Mouse (Mus musculus) small intestine, adult 2 months (tissue): ENCODE results near the gene Nfib.

Experiments
- CTCF ChIP-seq: fragments of 200-500 bp; IDR thresholded peaks from 2 replicates; pipeline ENCODE4 v1.5.1; 2012; ENCODE audit warnings: low read depth, mild to moderate bottlenecking, control low read depth, inconsistent platforms, low read length, moderate library complexity, mixed read lengths; ENCODE audit not compliant: insufficient replicate concordance, insufficient read length; ENCODE audit errors: extremely low read depth
- POLR2A ChIP-seq: fragments of 200-500 bp; IDR thresholded peaks from 2 replicates; pipeline ENCODE4 v1.6.1; 2012; ENCODE audit warnings: low read depth, mild to moderate bottlenecking, control low read depth, inconsistent platforms, low read length, moderate library complexity

GRCm38 (mm10) chr4:82662222-82662621 is 43.3 kb downstream of the Nfib start:
- TF ChIP-seq CTCF, result no peak
- TF ChIP-seq POLR2A, result no peak
